Mouse (Mus musculus): ENCODE measurements around the gene B020004J07Rik. TPM values are rescaled to one million over a fixed set of nuclear protein-coding genes. Genes with fewer than 3 reads are reported as not detected.
"Not testable (repeated sequence)": the region's sequence is repeated elsewhere in the genome, so short reads cannot be mapped to it uniquely, and the experiment has no call there.

The B020004J07Rik gene
- total RNA-seq (2021): not detected

- not testable (repeated sequence) for DNase-seq
These were observed at the start of gene B020004J07Rik for GRCm38 (mm10) chr4:101843923-101844322. TSS of gene B020004J07Rik (minus strand) at chr4:101844023.

DNA sequence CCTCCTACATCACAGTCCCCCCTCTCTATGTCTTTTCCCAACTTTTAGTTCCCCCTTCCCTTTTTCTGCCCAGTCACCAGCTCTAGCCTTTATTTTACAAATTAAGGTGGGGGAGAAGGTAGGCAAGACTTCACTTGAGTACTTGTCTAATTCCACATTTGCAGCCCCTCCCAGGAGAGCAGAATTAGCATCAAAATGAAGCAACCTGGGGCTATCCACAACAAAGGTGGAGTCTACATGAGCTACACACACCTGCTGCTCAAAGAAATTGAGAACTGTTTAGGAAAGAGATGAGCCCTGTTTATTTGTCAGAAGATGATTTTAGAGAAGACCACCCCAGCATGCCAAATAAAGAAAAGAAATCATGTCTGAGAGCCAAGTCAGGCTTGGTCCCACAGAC lies 45.6 kb upstream of the B020004J07Rik start:
- no peak for DNase-seq

GRCm38 (mm10) chr4:101883641-101884040 lies 39.8 kb upstream of the B020004J07Rik start:
- DNase-seq: no peak

DNA sequence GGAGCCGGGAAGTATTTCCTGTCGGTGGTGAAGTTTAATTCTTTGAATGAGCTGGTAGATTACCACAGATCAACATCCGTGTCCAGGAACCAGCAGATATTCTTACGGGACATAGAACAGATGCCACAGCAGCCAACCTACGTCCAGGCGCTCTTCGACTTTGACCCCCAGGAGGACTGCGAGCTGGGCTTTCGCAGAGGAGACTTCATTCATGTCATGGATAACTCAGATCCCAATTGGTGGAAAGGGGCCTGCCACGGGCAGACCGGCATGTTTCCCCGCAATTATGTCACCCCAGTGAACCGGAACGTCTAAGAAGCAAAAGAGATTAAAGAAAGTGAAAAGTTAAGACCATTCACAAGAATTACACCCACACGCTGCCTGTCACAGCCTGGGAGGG lies 31.9 kb upstream of the B020004J07Rik start:
- DNase-seq: not testable (repeated sequence)

DNA sequence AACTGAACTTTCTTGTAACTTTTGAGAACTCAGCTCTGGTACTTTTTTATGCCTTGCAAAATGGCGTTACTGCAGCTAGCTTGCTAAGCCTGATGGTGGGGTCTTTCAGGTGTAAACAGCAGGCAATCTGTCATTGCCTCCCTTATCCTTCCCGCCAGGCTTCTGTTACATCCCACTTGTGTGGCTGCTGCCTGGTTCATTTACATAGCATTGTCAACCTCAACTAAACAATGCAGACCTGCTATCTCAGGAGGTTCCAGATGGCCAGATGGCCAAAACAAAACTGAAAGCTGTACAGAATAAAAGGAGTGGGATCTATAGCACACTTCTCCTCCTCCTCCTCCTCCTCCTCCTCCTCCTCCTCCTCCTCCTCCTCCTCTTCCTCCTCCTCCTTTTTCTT lies 28.2 kb upstream of the B020004J07Rik start:
- not testable (repeated sequence) for DNase-seq

DNA sequence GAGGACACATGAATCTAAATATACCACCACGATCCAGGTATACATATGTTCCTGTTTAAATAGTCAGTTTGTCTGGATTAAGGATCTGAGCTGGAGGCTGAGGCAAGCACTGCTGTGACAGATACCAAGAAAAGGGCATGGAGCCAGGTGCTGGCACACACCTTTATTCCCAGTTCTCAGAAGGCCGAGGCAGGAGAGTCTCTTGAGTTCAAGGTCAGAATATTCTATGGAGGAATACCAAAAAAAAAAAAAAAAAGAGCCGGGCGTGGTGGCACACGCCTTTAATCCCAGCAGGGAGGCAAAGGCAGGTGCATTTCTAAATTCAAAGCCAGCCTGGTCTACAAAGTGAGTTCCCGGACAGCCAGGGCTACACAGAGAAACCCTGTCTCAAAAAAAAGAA lies 18.5 kb upstream of the B020004J07Rik start:
- DNase-seq: no peak

GRCm38 (mm10) chr4:101860873-101861272 lies 17.1 kb upstream of the B020004J07Rik start:
- peak; percentile 5 for DNase-seq

GRCm38 (mm10) chr4:101850908-101851307 lies 7.1 kb upstream of the B020004J07Rik start:
- no peak for DNase-seq

Other genes starting within 250 kb of the B020004J07Rik start
- 10 to 100 TPM; 53.0 to 55.1 TPM for gene Leprot, start 196.3 kb downstream of the B020004J07Rik start, total RNA-seq (2021)
- gene Lepr, start 126.6 kb downstream of the B020004J07Rik start, total RNA-seq (2021): 10 to 100 TPM; 13.3 to 16.3 TPM
- gene C130073F10Rik, start 49.8 kb upstream of the B020004J07Rik start, total RNA-seq (2021): not detected
- not detected for gene Gm12800, start 65.1 kb upstream of the B020004J07Rik start, total RNA-seq (2021)
- not detected for gene Gm12794, start 96.4 kb upstream of the B020004J07Rik start, total RNA-seq (2021)
- not detected for gene Gm12790, start 137.0 kb upstream of the B020004J07Rik start, total RNA-seq (2021)
- gene Gm12789, start 142.6 kb upstream of the B020004J07Rik start, total RNA-seq (2021): not detected
- gene Pde4b, start 243.5 kb upstream of the B020004J07Rik start, total RNA-seq (2021): 10 to 100 TPM; 67.2 to 72.1 TPM

Data from heart, postnatal 4 days (tissue).